Comparison of ENCODE assay signal across 26 mouse cellular contexts in the genomic region with DNA sequence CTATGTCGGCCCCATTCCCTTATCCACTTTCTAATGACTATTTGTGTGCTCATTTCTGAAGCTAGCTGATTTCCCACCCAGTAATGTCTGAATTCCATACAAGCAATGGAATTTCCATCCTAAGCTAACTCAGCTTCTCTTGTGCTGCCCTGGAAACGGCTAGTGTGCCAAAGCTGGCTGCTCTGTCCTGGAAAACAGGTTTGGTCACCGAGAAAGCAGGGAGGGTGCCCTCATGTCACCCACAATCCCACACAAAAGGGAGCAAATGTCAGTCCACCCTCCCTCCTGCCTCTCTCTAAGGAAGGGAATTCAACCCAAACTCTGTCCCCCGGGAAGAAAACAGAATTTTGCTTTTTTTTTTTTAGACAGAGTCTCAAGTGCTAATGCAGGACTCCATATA. TPM values are rescaled to one million over a fixed set of nuclear protein-coding genes. Genes with fewer than 3 reads are reported as not detected.
DNase-seq lines count a peak whose midpoint lies in the region; ATAC-seq and TF ChIP-seq lines count a peak whose summit lies in the region.
"Had no signal": no experiment of that assay in that cellular context is flagged by ENCODE, and none has a peak within 500 bp of the region (broad histone marks: within the 10 kb centered on the region; RNA-seq: fewer than 3 reads in every experiment).

No protein-coding gene starts in this region.

- no peak overlapping the region for H3K9ac ChIP-seq in lung, embryonic 14.5 days
- H3K9ac ChIP-seq in forebrain, embryonic 16.5 days (replicated peaks; ENCODE audit: low read depth, low read length): no peak overlapping the region
- H3K9ac ChIP-seq: embryonic facial prominence, embryonic 13.5 days; forebrain, embryonic 12.5 days; hindbrain, embryonic 13.5 days; limb, embryonic 15.5 days; lung, embryonic 15.5 days; midbrain, embryonic 12.5 days had no signal

- TF ChIP-seq POLR2A in lung, adult 2 months (IDR thresholded peaks at IDR 0.05; ENCODE audit: borderline replicate concordance, extremely low read depth, low read depth, low read length): no peak

- no peak for ATAC-seq in lung, embryonic 14.5 days (ENCODE audit: insufficient read depth)
- no peak for ATAC-seq in forebrain, embryonic 16.5 days
- ATAC-seq: Patski had no signal

- H3K4me3 ChIP-seq in lung, embryonic 14.5 days (ENCODE audit: low read depth, low read length): no peak overlapping the region
- no peak overlapping the region for H3K4me3 ChIP-seq in lung, adult 2 months (replicated peaks; ENCODE audit: extremely low read depth, low read depth, low read length)
- no peak overlapping the region for H3K4me3 ChIP-seq in forebrain, embryonic 16.5 days (replicated peaks; ENCODE audit: low read length)
- H3K4me3 ChIP-seq: embryonic facial prominence, embryonic 13.5 days; erythroblast, embryonic 14.5 days; forebrain, embryonic 12.5 days; gastrocnemius, adult 2 months; hindbrain, embryonic 13.5 days; left cerebral cortex, adult 2 months; limb, embryonic 15.5 days; lung, embryonic 15.5 days; midbrain, embryonic 12.5 days had no signal

- no peaks in the 10 kb centered on the region for H3K4me1 ChIP-seq in lung, embryonic 14.5 days (ENCODE audit: insufficient read depth)
- peaks cover 1% of the 10 kb centered on the region; the same call in 1 of the 2 replicates for H3K4me1 ChIP-seq in lung, adult 2 months (ENCODE audit: control insufficient read depth, insufficient read depth, low read length)
- H3K4me1 ChIP-seq in forebrain, embryonic 16.5 days (replicated peaks; ENCODE audit: control insufficient read depth, insufficient read depth, low read length): no peaks in the 10 kb centered on the region
- H3K4me1 ChIP-seq: midbrain, embryonic 12.5 days had no signal

- no peaks in the 10 kb centered on the region for H3K27me3 ChIP-seq in lung, embryonic 14.5 days (ENCODE audit: insufficient read depth, low read length)
- H3K27me3 ChIP-seq in forebrain, embryonic 16.5 days (replicated peaks; ENCODE audit: control insufficient read depth, insufficient read depth, low read length): no peaks in the 10 kb centered on the region
- H3K27me3 ChIP-seq: CH12.LX; embryonic facial prominence, embryonic 13.5 days; forebrain, embryonic 12.5 days; hindbrain, embryonic 13.5 days; limb, embryonic 15.5 days; lung, embryonic 15.5 days; midbrain, embryonic 12.5 days; Patski had no signal

- TF ChIP-seq CTCF in lung, embryonic 14.5 days (IDR thresholded peaks at IDR 0.05; ENCODE audit: low read depth): no peak
- TF ChIP-seq CTCF in lung, adult 2 months (IDR thresholded peaks at IDR 0.05; ENCODE audit: insufficient read depth, low read length): no peak

- WGBS in lung, embryonic 14.5 days: 68% methylated on average over 4 of the region's 4 CpGs
- 69% methylated on average over 4 of the region's 4 CpGs for WGBS in lung, adult 2 months
- 93% methylated on average over 4 of the region's 4 CpGs for WGBS in forebrain, embryonic 16.5 days

- no peaks in the 10 kb centered on the region for H3K9me3 ChIP-seq in lung, embryonic 14.5 days (ENCODE audit: low read depth, low read length)
- no peaks in the 10 kb centered on the region; the same call in 1 of the 2 replicates for H3K9me3 ChIP-seq in forebrain, embryonic 16.5 days (ENCODE audit: control insufficient read depth, low read length)
- H3K9me3 ChIP-seq: embryonic facial prominence, embryonic 13.5 days; forebrain, embryonic 12.5 days; hindbrain, embryonic 13.5 days; limb, embryonic 15.5 days; lung, embryonic 15.5 days had no signal

- intact Hi-C loops in left cerebral cortex, postnatal 4 days (cut with DNase I): no loop called here

- H3K27ac ChIP-seq in lung, embryonic 14.5 days (ENCODE audit: low read depth): no peak overlapping the region
- no peak overlapping the region for H3K27ac ChIP-seq in forebrain, embryonic 16.5 days (ENCODE audit: low read length)
- H3K27ac ChIP-seq: embryonic facial prominence, embryonic 13.5 days; forebrain, embryonic 12.5 days; gastrocnemius, adult 2 months; hindbrain, embryonic 13.5 days; kidney, postnatal 0 days; left cerebral cortex, adult 2 months; lung, embryonic 15.5 days; midbrain, embryonic 12.5 days had no signal

- H3K36me3 ChIP-seq in lung, embryonic 14.5 days (ENCODE audit: insufficient read depth): no peaks in the 10 kb centered on the region
- H3K36me3 ChIP-seq in forebrain, embryonic 16.5 days (ENCODE audit: control insufficient read depth, insufficient read depth): no peaks in the 10 kb centered on the region
- H3K36me3 ChIP-seq: embryonic facial prominence, embryonic 13.5 days; forebrain, embryonic 12.5 days; G1E; hindbrain, embryonic 13.5 days; limb, embryonic 15.5 days; lung, embryonic 15.5 days; midbrain, embryonic 12.5 days had no signal

- DNase-seq in kidney, adult 8-10 months: peak; percentile 32 to 62
- no peak for DNase-seq in kidney, postnatal 4 days
- peak; percentile 31 for DNase-seq in lung, embryonic 14.5 days
- DNase-seq in lung, adult 2 months: no peak
- peak; percentile 30 for DNase-seq in lung, postnatal 25 days (ENCODE audit: low spot score)
- no peak for DNase-seq in left cerebral cortex, postnatal 4 days
- DNase-seq: adrenal gland, adult 2 months; B cell, adult 2 months; cerebellum, adult 8-10 months; cerebellum, postnatal 36 days; embryo, embryonic 11 days; gastrocnemius, adult 2 months; heart, postnatal 36 days had no signal

- no peak overlapping the region for H3K4me2 ChIP-seq in lung, embryonic 14.5 days
- H3K4me2 ChIP-seq in forebrain, embryonic 16.5 days (ENCODE audit: low read length): no peak overlapping the region
- H3K4me2 ChIP-seq: embryonic facial prominence, embryonic 13.5 days; forebrain, embryonic 12.5 days; hindbrain, embryonic 13.5 days; limb, embryonic 15.5 days; lung, embryonic 15.5 days; midbrain, embryonic 12.5 days had no signal

RNA-seq across cellular contexts. Expression of gene Noct, which starts 23.9 kb away (rescaled TPM):
- polyA plus RNA-seq in lung, embryonic 14.5 days (2014; fragmentation: Nextera tagmentation; extraction: Ambion mirVana): 7.6 and 8.9 TPM in 2 replicates
- 8.2 and 9.9 TPM in 2 replicates for polyA plus RNA-seq in lung, adult 2 months (2012; rRNA removed)
- polyA plus RNA-seq in forebrain, embryonic 16.5 days (2015; fragmentation: Nextera tagmentation; extraction: Ambion mirVana): 21.3 and 23.0 TPM in 2 replicates
- 10 to 100 TPM; 40.4 to 42.1 TPM for total RNA-seq in left cerebral cortex, postnatal 4 days (2021)

Comparison
In these comparisons a context has a peak if more than half of its experiments do, and no peak if none do; other contexts are left out.
1. DNase-seq: peak in kidney, adult 8-10 months (2 of 2), lung, embryonic 14.5 days (single experiment) and lung, postnatal 25 days (single experiment); none in kidney, postnatal 4 days (0 of 2), lung, adult 2 months (single experiment) and left cerebral cortex, postnatal 4 days (single experiment).